9 mouse cellular contexts compared by ENCODE assay signal in the genomic region with DNA sequence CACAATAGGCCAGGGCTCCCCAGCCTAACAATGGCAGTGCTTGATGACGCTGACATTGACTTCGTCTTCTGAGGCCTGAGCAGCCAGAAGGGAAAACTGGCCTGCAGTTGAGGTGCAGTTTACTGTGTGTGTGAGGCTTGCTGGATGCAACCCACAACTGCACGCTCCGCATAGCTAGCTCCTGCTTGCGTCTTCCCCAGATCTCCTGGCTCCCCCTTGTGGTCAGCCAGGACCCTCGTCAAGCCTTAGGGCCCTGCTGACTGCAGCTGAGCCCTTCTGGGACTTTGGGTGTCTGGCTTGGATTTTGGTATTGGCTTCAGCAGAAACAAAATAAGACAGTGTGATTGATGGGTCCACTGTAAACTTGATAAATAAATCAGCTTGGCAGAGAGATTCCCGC.
DNase-seq lines count a peak whose midpoint lies in the region; ATAC-seq and TF ChIP-seq lines count a peak whose summit lies in the region.
"Had no signal": no experiment of that assay in that cellular context is flagged by ENCODE, and none has a peak within 500 bp of the region (broad histone marks: within the 10 kb centered on the region; RNA-seq: fewer than 3 reads in every experiment).

No protein-coding gene starts in this region.

- H3K4me2 ChIP-seq in intestine, embryonic 14.5 days (ENCODE audit: low read length) = no peak overlapping the region
- no peak overlapping the region for H3K4me2 ChIP-seq in intestine, embryonic 16.5 days (ENCODE audit: low read depth, low read length)
- H3K4me2 ChIP-seq in kidney, embryonic 14.5 days (replicated peaks; ENCODE audit: low read depth, low read length) = no peak overlapping the region
- no peak overlapping the region for H3K4me2 ChIP-seq in neural tube, embryonic 13.5 days
- H3K4me2 ChIP-seq in stomach, embryonic 16.5 days (ENCODE audit: low read depth, low read length) = no peak overlapping the region
- H3K4me2 ChIP-seq: neural tube, embryonic 12.5 days had no signal

- H3K27me3 ChIP-seq in intestine, embryonic 14.5 days (replicated peaks; ENCODE audit: control insufficient read depth, insufficient read depth, low read length) = no peaks in the 10 kb centered on the region
- no peaks in the 10 kb centered on the region; the same call in 1 of the 2 replicates for H3K27me3 ChIP-seq in intestine, embryonic 16.5 days (replicated peaks; ENCODE audit: control insufficient read depth, insufficient read depth, low read length)
- peaks cover 72% of the 10 kb centered on the region for H3K27me3 ChIP-seq in kidney, embryonic 14.5 days (ENCODE audit: control insufficient read depth, insufficient read depth, low read length)
- 0 out of 2 replicates have a peak, but pooled peaks cover 2% of the 10 kb centered on the region for H3K27me3 ChIP-seq in liver, adult 2 months (ENCODE audit: control insufficient read depth, insufficient read depth, low read length)
- peaks cover 79% of the 10 kb centered on the region for H3K27me3 ChIP-seq in neural tube, embryonic 13.5 days
- peaks cover 3% of the 10 kb centered on the region; the same call in 1 of the 2 replicates for H3K27me3 ChIP-seq in stomach, embryonic 16.5 days (ENCODE audit: control insufficient read depth, insufficient read depth, low read length)

- H3K9ac ChIP-seq in intestine, embryonic 14.5 days (ENCODE audit: low read length) = no peak overlapping the region
- H3K9ac ChIP-seq in intestine, embryonic 16.5 days (ENCODE audit: low read depth, low read length) = no peak overlapping the region
- H3K9ac ChIP-seq in kidney, embryonic 14.5 days (ENCODE audit: low read depth, low read length) = no peak overlapping the region
- H3K9ac ChIP-seq in liver, adult 2 months (ENCODE audit: low read depth, low read length) = no peak overlapping the region
- no peak overlapping the region for H3K9ac ChIP-seq in neural tube, embryonic 13.5 days
- no peak overlapping the region for H3K9ac ChIP-seq in stomach, embryonic 16.5 days (ENCODE audit: low read length)
- H3K9ac ChIP-seq: neural tube, embryonic 12.5 days had no signal

- H3K79me2 ChIP-seq in liver, adult 2 months (ENCODE audit: control insufficient read depth, insufficient read depth, low read length) = no peaks in the 10 kb centered on the region

- WGBS in intestine, embryonic 14.5 days = 12% methylated on average over 7 of the region's 7 CpGs
- 11% methylated on average over 7 of the region's 7 CpGs for WGBS in intestine, embryonic 16.5 days
- WGBS in kidney, embryonic 14.5 days = 9% methylated on average over 7 of the region's 7 CpGs
- 22% methylated on average over 7 of the region's 7 CpGs for WGBS in liver, adult 2 months
- WGBS in neural tube, embryonic 13.5 days = 11% methylated on average over 7 of the region's 7 CpGs
- WGBS in stomach, embryonic 16.5 days = 13% methylated on average over 7 of the region's 7 CpGs

- no peaks in the 10 kb centered on the region for H3K36me3 ChIP-seq in intestine, embryonic 14.5 days (ENCODE audit: control insufficient read depth, insufficient read depth, low read length)
- H3K36me3 ChIP-seq in intestine, embryonic 16.5 days (ENCODE audit: control insufficient read depth, insufficient read depth, low read length) = no peaks in the 10 kb centered on the region
- no peaks in the 10 kb centered on the region for H3K36me3 ChIP-seq in kidney, embryonic 14.5 days (ENCODE audit: control insufficient read depth, insufficient read depth, low read length)
- H3K36me3 ChIP-seq in liver, adult 2 months (ENCODE audit: control insufficient read depth, insufficient read depth, low read length) = no peaks in the 10 kb centered on the region
- H3K36me3 ChIP-seq in neural tube, embryonic 13.5 days = no peaks in the 10 kb centered on the region
- H3K36me3 ChIP-seq in stomach, embryonic 16.5 days (ENCODE audit: control insufficient read depth, insufficient read depth, low read length) = no peaks in the 10 kb centered on the region
- H3K36me3 ChIP-seq: neural tube, embryonic 12.5 days had no signal

- H3K4me1 ChIP-seq in intestine, embryonic 14.5 days (replicated peaks; ENCODE audit: control insufficient read depth, insufficient read depth, low read length) = peaks cover 17% of the 10 kb centered on the region
- peaks cover 14% of the 10 kb centered on the region for H3K4me1 ChIP-seq in intestine, embryonic 16.5 days (ENCODE audit: control insufficient read depth, insufficient read depth, low read length)
- no peaks in the 10 kb centered on the region for H3K4me1 ChIP-seq in kidney, embryonic 14.5 days (ENCODE audit: control insufficient read depth, insufficient read depth, low read length)
- no peaks in the 10 kb centered on the region for H3K4me1 ChIP-seq in liver, adult 2 months (ENCODE audit: control insufficient read depth, insufficient read depth, low read length)
- peaks cover 43% of the 10 kb centered on the region for H3K4me1 ChIP-seq in neural tube, embryonic 13.5 days (replicated peaks)
- H3K4me1 ChIP-seq in stomach, embryonic 16.5 days (ENCODE audit: control insufficient read depth, insufficient read depth, low read length) = peaks cover 12% of the 10 kb centered on the region

- H3K9me3 ChIP-seq in intestine, embryonic 14.5 days (ENCODE audit: control insufficient read depth, low read length) = no peaks in the 10 kb centered on the region
- H3K9me3 ChIP-seq in intestine, embryonic 16.5 days (ENCODE audit: control insufficient read depth, low read length) = no peaks in the 10 kb centered on the region
- no peaks in the 10 kb centered on the region for H3K9me3 ChIP-seq in kidney, embryonic 14.5 days (ENCODE audit: control insufficient read depth, low read length)
- H3K9me3 ChIP-seq in neural tube, embryonic 13.5 days = no peaks in the 10 kb centered on the region
- H3K9me3 ChIP-seq in stomach, embryonic 16.5 days (replicated peaks; ENCODE audit: control insufficient read depth, low read length) = no peaks in the 10 kb centered on the region
- H3K9me3 ChIP-seq: neural tube, embryonic 12.5 days had no signal

- DNase-seq in intestine, embryonic 14.5 days (ENCODE audit: low spot score) = peak; percentile 84
- DNase-seq in cerebellum, postnatal 36 days = peak; percentile 65 to 80
- DNase-seq in gastrocnemius, adult 2 months = peak; percentile 82
- peak; percentile 41 for DNase-seq in liver, adult 2 months (ENCODE audit: extremely low read depth, low read depth, low spot score)

- peak; percentile 74; the same call in 1 of the 2 replicates for ATAC-seq in intestine, embryonic 14.5 days (replicated peaks; ENCODE audit: low FRiP score, low TSS enrichment, low read depth)
- no peak for ATAC-seq in intestine, embryonic 16.5 days
- peak; percentile 85; the same call in 1 of the 2 replicates for ATAC-seq in kidney, embryonic 14.5 days (ENCODE audit: low FRiP score, low TSS enrichment)
- peak; percentile 70; the same call in 1 of the 2 replicates for ATAC-seq in neural tube, embryonic 13.5 days (ENCODE audit: low read depth)
- ATAC-seq in stomach, embryonic 16.5 days (ENCODE audit: insufficient read depth, low FRiP score) = peak; percentile 68; the same call in 1 of the 2 replicates

- no peak overlapping the region for H3K27ac ChIP-seq in intestine, embryonic 14.5 days (ENCODE audit: low read depth)
- no peak overlapping the region for H3K27ac ChIP-seq in intestine, embryonic 16.5 days (ENCODE audit: low read length)
- no peak overlapping the region for H3K27ac ChIP-seq in gastrocnemius, adult 2 months
- H3K27ac ChIP-seq in kidney, embryonic 14.5 days (ENCODE audit: low read depth, low read length) = no peak overlapping the region
- H3K27ac ChIP-seq in liver, adult 2 months (replicated peaks; ENCODE audit: insufficient read depth, low read depth, low read length) = no peak overlapping the region
- no peak overlapping the region for H3K27ac ChIP-seq in neural tube, embryonic 13.5 days (replicated peaks)
- no peak overlapping the region for H3K27ac ChIP-seq in stomach, embryonic 16.5 days (ENCODE audit: low read length)
- H3K27ac ChIP-seq: neural tube, embryonic 12.5 days had no signal

- TF ChIP-seq CTCF in gastrocnemius, adult 2 months (IDR thresholded peaks at IDR 0.05) = peak; percentile 93
- TF ChIP-seq CTCF in liver, adult 2 months (IDR thresholded peaks at IDR 0.05; ENCODE audit: low read depth, low read length) = peak; percentile 96

- no peak overlapping the region for H3K4me3 ChIP-seq in intestine, embryonic 14.5 days (ENCODE audit: low read depth, low read length)
- H3K4me3 ChIP-seq in intestine, embryonic 16.5 days (ENCODE audit: low read length) = no peak overlapping the region
- no peak overlapping the region for H3K4me3 ChIP-seq in gastrocnemius, adult 2 months
- no peak overlapping the region for H3K4me3 ChIP-seq in kidney, embryonic 14.5 days (ENCODE audit: low read length)
- H3K4me3 ChIP-seq in liver, adult 2 months (ENCODE audit: insufficient read depth, low read depth, low read length) = no peak overlapping the region
- H3K4me3 ChIP-seq in neural tube, embryonic 13.5 days = no peak overlapping the region
- no peak overlapping the region for H3K4me3 ChIP-seq in stomach, embryonic 16.5 days (replicated peaks; ENCODE audit: low read length)
- H3K4me3 ChIP-seq: neural tube, embryonic 12.5 days had no signal

- no peak for TF ChIP-seq POLR2A in liver, adult 2 months (IDR thresholded peaks at IDR 0.05; ENCODE audit: extremely low read depth, insufficient read depth, low read length)

- intact Hi-C loops in gastrocnemius, adult 2 months (cut with DNase I) = loop anchor here (1.0 kb wide), 2 partner anchors 52 to 220 kb away; no protein-coding TSS in a partner anchor
